Mouse (Mus musculus) G1E (cell line): ENCODE measurements at regions not wholly inside any gene's neighbourhood (a gene's known extent, or its start where the extent isn't known, plus 50 kb on each side); places are given as distances from the start of the nearest gene placed in this dataset.

Source experiments
- CTCF ChIP-seq: IDR thresholded peaks from 2 replicates; pipeline ENCODE4 v1.5.1; 2012; ENCODE audit warnings: low read depth, low read length, inconsistent platforms, mixed read lengths
- GATA2 ChIP-seq: IDR thresholded peaks from 2 replicates; pipeline ENCODE4 v1.6.1; 2012; ENCODE audit warnings: low read depth, low read length, inconsistent platforms, borderline replicate concordance
- POLR2AphosphoS5 ChIP-seq: IDR thresholded peaks from 2 replicates; pipeline ENCODE4 v1.6.1; 2012; ENCODE audit warnings: low read depth, low read length, inconsistent platforms; ENCODE audit not compliant: insufficient replicate concordance
- TAL1 ChIP-seq: conservative IDR thresholded peaks from 2 replicates; pipeline ENCODE4 v1.6.1; 2012; ENCODE audit warnings: low read depth, low read length, inconsistent platforms, mixed read lengths

GRCm38 (mm10) chr15:25295753-25296152 is 117.8 kb downstream of the Basp1 start:
- TF ChIP-seq GATA2 (no peak), CTCF (no peak), TAL1 (no peak), POLR2AphosphoS5 (no peak)
